11 mouse cellular contexts compared by ENCODE assay signal in genomic region chr17:85728071-85728718, GRCm38 (mm10). TPM values are rescaled to one million over a fixed set of nuclear protein-coding genes. Genes with fewer than 3 reads are reported as not detected.
DNase-seq lines count a peak whose midpoint lies in the region; ATAC-seq and TF ChIP-seq lines count a peak whose summit lies in the region.
"Had no signal": no experiment of that assay in that cellular context is flagged by ENCODE, and none has a peak within 500 bp of the region (broad histone marks: within the 10 kb centered on the region; RNA-seq: fewer than 3 reads in every experiment).

No protein-coding gene starts in this region.

- no peak overlapping the region for H3K4me3 ChIP-seq in heart, embryonic 12.5 days
- no peak overlapping the region for H3K4me3 ChIP-seq in gastrocnemius, adult 2 months
- no peak overlapping the region for H3K4me3 ChIP-seq in lung, adult 2 months (replicated peaks; ENCODE audit: extremely low read depth, low read depth, low read length)
- H3K4me3 ChIP-seq: liver, embryonic 13.5 days; midbrain, embryonic 15.5 days had no signal

- no peaks in the 10 kb centered on the region for H3K27me3 ChIP-seq in heart, embryonic 12.5 days (replicated peaks)
- H3K27me3 ChIP-seq: CH12.LX; liver, embryonic 13.5 days; midbrain, embryonic 15.5 days had no signal

- no peaks in the 10 kb centered on the region for H3K9me3 ChIP-seq in heart, embryonic 12.5 days (replicated peaks)
- H3K9me3 ChIP-seq: liver, embryonic 13.5 days; midbrain, embryonic 15.5 days had no signal

- H3K4me1 ChIP-seq in heart, embryonic 12.5 days (replicated peaks), result no peaks in the 10 kb centered on the region
- no peaks in the 10 kb centered on the region for H3K4me1 ChIP-seq in lung, adult 2 months (ENCODE audit: control insufficient read depth, insufficient read depth, low read length)
- H3K4me1 ChIP-seq: liver, embryonic 13.5 days; midbrain, embryonic 15.5 days had no signal

- intact Hi-C loops in gastrocnemius, adult 2 months (cut with DNase I), result no loop called here

- 85% methylated on average over 5 of the region's 5 CpGs for WGBS in heart, embryonic 12.5 days
- WGBS in lung, adult 2 months, result 81% methylated on average over 5 of the region's 5 CpGs

- TF ChIP-seq CTCF in gastrocnemius, adult 2 months (IDR thresholded peaks at IDR 0.05), result no peak
- TF ChIP-seq CTCF in lung, adult 2 months (IDR thresholded peaks at IDR 0.05; ENCODE audit: insufficient read depth, low read length), result no peak

- no peaks in the 10 kb centered on the region for H3K36me3 ChIP-seq in heart, embryonic 12.5 days
- H3K36me3 ChIP-seq: liver, embryonic 13.5 days; midbrain, embryonic 15.5 days had no signal

- TF ChIP-seq POLR2A in lung, adult 2 months (IDR thresholded peaks at IDR 0.05; ENCODE audit: borderline replicate concordance, extremely low read depth, low read depth, low read length), result no peak

- no peak overlapping the region for H3K9ac ChIP-seq in heart, embryonic 12.5 days
- H3K9ac ChIP-seq: liver, embryonic 13.5 days; midbrain, embryonic 15.5 days had no signal

- no peak for ATAC-seq in heart, embryonic 12.5 days (ENCODE audit: insufficient number of reproducible peaks, low FRiP score)
- ATAC-seq: midbrain, embryonic 15.5 days had no signal

- peak; percentile 60 to 67 for DNase-seq in heart, adult 18-20 months
- DNase-seq in adipocyte (ENCODE audit: low spot score), result peak; percentile 10
- DNase-seq in gastrocnemius, adult 2 months, result peak; percentile 63
- peak; percentile 1 to 36 for DNase-seq in layer of hippocampus, adult 18-20 months (ENCODE audit: low spot score in 2 of 2)
- no peak for DNase-seq in lung, adult 2 months
- DNase-seq in left cerebral cortex, adult 11 months (ENCODE audit: low spot score), result no peak
- DNase-seq: liver, embryonic 13.5 days had no signal

- no peak overlapping the region for H3K4me2 ChIP-seq in heart, embryonic 12.5 days
- H3K4me2 ChIP-seq: liver, embryonic 13.5 days; midbrain, embryonic 15.5 days had no signal

- no peak overlapping the region for H3K27ac ChIP-seq in heart, embryonic 12.5 days (ENCODE audit: poor library complexity, severe bottlenecking)
- H3K27ac ChIP-seq in gastrocnemius, adult 2 months, result no peak overlapping the region
- H3K27ac ChIP-seq: kidney, postnatal 0 days; liver, embryonic 13.5 days; midbrain, embryonic 15.5 days had no signal

RNA-seq across cellular contexts. Expression of gene Six2, which starts 40.1 kb away (rescaled TPM):
- under 1 TPM; 0.26 to 0.32 TPM for total RNA-seq in heart, adult 18-20 months (2021)
- polyA plus RNA-seq in heart, embryonic 12.5 days (2016; fragmentation: Nextera tagmentation; extraction: Ambion mirVana), result 0.18 and 0.26 TPM in 2 replicates
- total RNA-seq in gastrocnemius, adult 2 months (2021), result 10 to 100 TPM; 10.6 to 29.0 TPM
- under 1 TPM; 0.17 to 0.30 TPM for total RNA-seq in layer of hippocampus, adult 18-20 months (2021)
- polyA plus RNA-seq in lung, adult 2 months (2012; rRNA removed), result 0.18 and 0.37 TPM in 2 replicates
- polyA plus RNA-seq: liver, embryonic 13.5 days had no signal

Comparison
In these comparisons a context has a peak if more than half of its experiments do, and no peak if none do; other contexts are left out.
1. DNase-seq: peak in heart, adult 18-20 months (2 of 2), adipocyte (single experiment), gastrocnemius, adult 2 months (single experiment) and layer of hippocampus, adult 18-20 months (2 of 2); none in lung, adult 2 months (single experiment) and left cerebral cortex, adult 11 months (single experiment).
2. RNA of gene Six2, which starts 40.1 kb away (total RNA-seq): 10.6 to 29.0 TPM in gastrocnemius, adult 2 months; 0.26 to 0.32 TPM in heart, adult 18-20 months and 0.17 to 0.30 TPM in layer of hippocampus, adult 18-20 months; every median in the first group is over 4 times any median in the second.